ENCODE assay signal across 8 mouse cellular contexts in the genomic region with DNA sequence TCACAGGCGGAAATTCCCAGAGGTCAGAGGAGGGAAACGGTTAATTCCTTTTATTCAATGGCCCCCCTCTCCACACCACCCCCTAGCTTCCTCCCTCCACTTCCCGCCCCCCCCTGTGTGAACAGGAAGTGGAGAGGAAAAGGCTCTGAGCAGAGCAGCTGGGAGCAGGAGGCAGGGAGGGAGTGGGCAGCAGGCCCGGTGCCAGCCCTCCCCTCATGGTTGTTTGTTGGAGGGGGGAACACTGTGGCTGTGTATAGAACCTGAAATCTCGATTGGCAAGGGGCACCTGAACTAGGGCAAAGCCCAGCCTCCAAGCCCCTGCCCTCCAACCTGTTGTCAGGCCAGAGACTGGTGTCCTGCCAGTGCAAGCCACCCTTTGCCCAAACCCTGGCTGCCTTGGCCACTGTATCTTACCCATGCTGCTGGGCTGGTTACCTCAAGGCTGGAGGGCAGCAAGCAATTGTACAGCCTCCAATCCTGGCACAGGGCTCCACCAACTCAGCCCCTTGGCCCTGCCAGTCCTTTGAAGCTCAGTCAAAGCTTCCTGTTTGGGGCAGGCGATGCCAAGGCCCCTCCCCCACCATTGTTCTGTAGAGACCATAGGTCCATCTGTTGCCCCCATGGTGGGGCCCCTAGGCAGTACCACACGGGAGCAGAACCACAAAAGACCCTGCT. TPM values are rescaled to one million over a fixed set of nuclear protein-coding genes. Genes with fewer than 3 reads are reported as not detected.
DNase-seq lines count a peak whose midpoint lies in the region; ATAC-seq and TF ChIP-seq lines count a peak whose summit lies in the region.

No protein-coding gene starts in this region.

- no peaks in the 10 kb centered on the region for H3K9me3 ChIP-seq in heart, embryonic 15.5 days (replicated peaks)
- H3K9me3 ChIP-seq in kidney, postnatal 0 days (replicated peaks; ENCODE audit: low read length) = no peaks in the 10 kb centered on the region

- H3K27ac ChIP-seq in heart, embryonic 15.5 days = peak overlapping the region; percentile 78
- H3K27ac ChIP-seq in kidney, postnatal 0 days = peak overlapping the region; percentile 84

- peaks cover 36% of the 10 kb centered on the region for H3K4me1 ChIP-seq in heart, embryonic 15.5 days (replicated peaks)
- H3K4me1 ChIP-seq in kidney, postnatal 0 days (replicated peaks; ENCODE audit: insufficient read depth, low read length) = peaks cover 11% of the 10 kb centered on the region

- H3K4me2 ChIP-seq in heart, embryonic 15.5 days = peak overlapping the region; percentile 60
- H3K4me2 ChIP-seq in kidney, postnatal 0 days (ENCODE audit: low read length) = peak overlapping the region; percentile 53

- peak; percentile 37 for DNase-seq in cerebellum, adult 11-12 months
- no peak for DNase-seq in cerebellum, postnatal 25 days
- peak; percentile 61 for DNase-seq in adrenal gland, postnatal 10 days
- DNase-seq in kidney, postnatal 0 days (ENCODE audit: low spot score) = peak; percentile 50
- DNase-seq in lung, postnatal 4 days = peak; percentile 75 to 87
- peak; percentile 70 for DNase-seq in thymus, postnatal 25 days
- DNase-seq in embryo, embryonic 10.5 days (ENCODE audit: low spot score) = no peak

- 39% methylated on average over 7 of the region's 7 CpGs for WGBS in heart, embryonic 15.5 days
- WGBS in kidney, postnatal 0 days = 49% methylated on average over 7 of the region's 7 CpGs

- H3K27me3 ChIP-seq in heart, embryonic 15.5 days = no peaks in the 10 kb centered on the region
- no peaks in the 10 kb centered on the region for H3K27me3 ChIP-seq in kidney, postnatal 0 days (ENCODE audit: insufficient read depth, low read length)

- peaks cover 22% of the 10 kb centered on the region for H3K36me3 ChIP-seq in heart, embryonic 15.5 days
- peaks cover 13% of the 10 kb centered on the region for H3K36me3 ChIP-seq in kidney, postnatal 0 days (ENCODE audit: insufficient read depth, low read length)

- H3K9ac ChIP-seq in heart, embryonic 15.5 days = peak overlapping the region; percentile 44
- peak overlapping the region; percentile 41 for H3K9ac ChIP-seq in kidney, postnatal 0 days (ENCODE audit: low read depth, low read length)

- peak; percentile 50 for ATAC-seq in heart, embryonic 15.5 days (replicated peaks; ENCODE audit: insufficient number of reproducible peaks, insufficient read depth, low FRiP score, low read depth)
- peak; percentile 23 for ATAC-seq in kidney, postnatal 0 days (replicated peaks; ENCODE audit: low FRiP score, low read depth)

- H3K4me3 ChIP-seq in heart, embryonic 15.5 days = peak overlapping the region; percentile 29; the same call in 1 of the 2 replicates
- H3K4me3 ChIP-seq in kidney, postnatal 0 days (replicated peaks; ENCODE audit: low read depth, low read length) = no peak overlapping the region

- TF ChIP-seq CTCF in kidney, postnatal 0 days (IDR thresholded peaks at IDR 0.05; ENCODE audit: low read depth) = no peak

RNA-seq across cellular contexts. Expression of a gene that starts 12.4 kb away (rescaled TPM):
- 10 to 100 TPM; 16.0 to 17.7 TPM for total RNA-seq in adrenal gland, postnatal 10 days (2021)
- 10.3 and 14.7 TPM in 2 replicates for polyA plus RNA-seq in heart, embryonic 15.5 days (2015; fragmentation: Nextera tagmentation; extraction: Ambion mirVana)
- 13.4 and 15.0 TPM in 2 replicates for polyA plus RNA-seq in kidney, postnatal 0 days (2015; fragmentation: Nextera tagmentation; extraction: Ambion mirVana)

RNA-seq across cellular contexts. Expression of a gene that starts 24.6 kb away (rescaled TPM):
- total RNA-seq in adrenal gland, postnatal 10 days (2021) = 10 to 100 TPM; 16.4 to 18.4 TPM
- 9.2 and 14.2 TPM in 2 replicates for polyA plus RNA-seq in heart, embryonic 15.5 days (2015; fragmentation: Nextera tagmentation; extraction: Ambion mirVana)
- 7.9 and 8.4 TPM in 2 replicates for polyA plus RNA-seq in kidney, postnatal 0 days (2015; fragmentation: Nextera tagmentation; extraction: Ambion mirVana)

RNA-seq across cellular contexts. Expression of a gene that starts 29.9 kb away (rescaled TPM):
- under 1 TPM; 0.27 to 0.36 TPM for total RNA-seq in adrenal gland, postnatal 10 days (2021)
- polyA plus RNA-seq in heart, embryonic 15.5 days (2015; fragmentation: Nextera tagmentation; extraction: Ambion mirVana) = 0.44 and 2.2 TPM in 2 replicates
- polyA plus RNA-seq in kidney, postnatal 0 days (2015; fragmentation: Nextera tagmentation; extraction: Ambion mirVana) = 3.5 and 3.6 TPM in 2 replicates

RNA-seq across cellular contexts. Expression of a gene that starts 50.1 kb away (rescaled TPM):
- total RNA-seq in adrenal gland, postnatal 10 days (2021) = 1 to 10 TPM; 2.4 to 5.8 TPM
- 0.63 and 0.76 TPM in 2 replicates for polyA plus RNA-seq in heart, embryonic 15.5 days (2015; fragmentation: Nextera tagmentation; extraction: Ambion mirVana)
- polyA plus RNA-seq in kidney, postnatal 0 days (2015; fragmentation: Nextera tagmentation; extraction: Ambion mirVana) = 0.64 and 0.83 TPM in 2 replicates

Comparison
In these comparisons a context has a peak if more than half of its experiments do, and no peak if none do; other contexts are left out.
1. DNase-seq: peak in cerebellum, adult 11-12 months (single experiment), adrenal gland, postnatal 10 days (single experiment), kidney, postnatal 0 days (single experiment), lung, postnatal 4 days (2 of 2) and thymus, postnatal 25 days (single experiment); none in cerebellum, postnatal 25 days (0 of 2) and embryo, embryonic 10.5 days (single experiment).